Mouse (Mus musculus): ENCODE results near the gene Ncor2.

GRCm38 (mm10) chr5:125072425-125072824 is 106.6 kb downstream of the Ncor2 start:
- no peak for TF ChIP-seq CTCF (conservative IDR thresholded peaks at IDR 0.05; ENCODE audit: low read length)
- TF ChIP-seq NANOG (IDR thresholded peaks at IDR 0.05; ENCODE audit: borderline replicate concordance, low read length), result no peak
